Mouse (Mus musculus) ovary, postnatal 10 days (tissue): ENCODE data around the gene Sgpp1.
"Not testable (repeated sequence)": the region's sequence is repeated elsewhere in the genome, so short reads cannot be mapped to it uniquely, and the experiment has no call there.

Experiments
- DNase-seq: peaks from one replicate; pipeline ENCODE4 v3.0.0; 2022; ENCODE audit warnings: low spot score

Gene Sgpp1

DNA sequence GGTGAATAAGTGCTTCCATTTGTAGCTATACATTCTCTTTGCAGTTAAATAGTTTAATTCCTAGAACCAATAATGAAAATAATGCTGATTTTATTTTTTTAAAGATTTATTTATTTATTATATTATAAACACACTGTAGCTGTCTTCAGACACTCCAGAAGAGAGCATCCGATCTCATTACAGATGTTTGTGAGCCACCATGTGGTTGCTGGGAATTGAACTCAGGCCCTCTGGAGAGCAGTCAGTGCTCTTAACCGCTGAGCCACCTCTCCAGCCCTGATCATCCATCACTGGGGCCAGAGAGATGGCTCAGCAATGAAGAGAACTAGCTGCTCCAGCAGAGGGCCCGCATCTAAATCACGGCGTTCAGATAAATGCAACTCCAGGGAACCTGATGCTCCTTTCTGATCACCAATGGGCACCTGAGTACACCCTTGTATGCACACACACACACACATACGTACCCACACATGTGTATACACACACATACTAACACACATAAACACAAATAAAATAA is 3.5 kb downstream of the Sgpp1 start:
- DNase-seq, result no peak

- no peak for DNase-seq
Measured at GRCm38 (mm10) chr12:75731508-75731907, 4.0 kb downstream of the Sgpp1 start.

GRCm38 (mm10) chr12:75730458-75730857 is 5.1 kb downstream of the Sgpp1 start:
- no peak for DNase-seq

DNA sequence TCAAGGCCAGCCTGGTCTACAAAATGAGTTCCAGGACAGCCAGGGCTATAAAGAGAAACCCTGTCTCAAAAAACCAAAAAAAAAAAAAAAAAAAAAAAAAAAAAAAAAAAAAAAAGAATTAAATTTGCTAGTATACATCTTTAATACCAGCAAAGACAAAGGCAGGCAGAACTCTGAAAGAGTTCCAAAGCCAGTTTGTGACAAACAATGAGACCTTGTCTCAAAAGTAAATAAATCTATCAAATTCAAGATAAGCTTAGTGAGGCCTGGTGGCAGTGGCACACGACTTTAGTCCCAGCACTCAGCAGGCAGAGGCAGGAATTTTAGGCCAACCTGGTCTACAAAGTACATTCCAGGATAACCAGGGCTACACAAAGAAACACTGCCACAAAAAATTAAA is 5.7 kb downstream of the Sgpp1 start:
- DNase-seq, result no peak

- no peak for DNase-seq
Measured at GRCm38 (mm10) chr12:75727333-75728125, 8.0 kb downstream of the Sgpp1 start.

- DNase-seq, result no peak
Measured at GRCm38 (mm10) chr12:75726349-75726861, 9.1 kb downstream of the Sgpp1 start.

DNA sequence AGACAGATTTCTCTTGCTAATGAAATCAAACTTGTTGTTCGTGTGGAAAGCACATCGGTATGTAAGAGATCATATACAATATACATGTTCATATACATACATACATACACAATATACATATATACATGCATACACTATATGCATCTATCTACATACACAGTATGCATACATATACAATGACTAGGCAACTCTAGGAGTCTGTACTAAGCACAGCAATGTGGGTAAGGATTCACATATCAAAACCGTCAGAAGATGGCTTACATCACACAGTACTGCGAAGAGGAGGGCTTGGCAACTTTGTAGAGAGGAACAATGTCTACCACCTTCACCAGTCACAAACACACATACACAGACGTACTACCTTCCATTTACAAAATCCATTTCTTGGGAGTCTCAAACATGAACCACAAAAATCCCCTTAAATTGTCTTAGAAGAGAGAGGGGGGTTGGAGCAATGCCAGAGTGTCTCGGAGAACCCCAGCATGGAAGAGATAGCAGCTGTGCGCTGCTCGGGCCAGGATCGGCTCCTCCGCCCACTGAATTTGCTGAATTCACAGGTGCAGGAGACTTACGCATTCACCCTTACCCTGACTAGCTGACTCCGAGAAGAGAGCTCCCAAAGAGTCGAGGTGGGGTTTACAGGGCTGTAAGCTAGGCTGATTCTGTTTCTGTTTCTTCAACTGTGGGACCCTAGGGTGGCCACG is 10.8 kb downstream of the Sgpp1 start:
- no peak for DNase-seq

GRCm38 (mm10) chr12:75723839-75724463 is 11.6 kb downstream of the Sgpp1 start:
- DNase-seq, result no peak

DNA sequence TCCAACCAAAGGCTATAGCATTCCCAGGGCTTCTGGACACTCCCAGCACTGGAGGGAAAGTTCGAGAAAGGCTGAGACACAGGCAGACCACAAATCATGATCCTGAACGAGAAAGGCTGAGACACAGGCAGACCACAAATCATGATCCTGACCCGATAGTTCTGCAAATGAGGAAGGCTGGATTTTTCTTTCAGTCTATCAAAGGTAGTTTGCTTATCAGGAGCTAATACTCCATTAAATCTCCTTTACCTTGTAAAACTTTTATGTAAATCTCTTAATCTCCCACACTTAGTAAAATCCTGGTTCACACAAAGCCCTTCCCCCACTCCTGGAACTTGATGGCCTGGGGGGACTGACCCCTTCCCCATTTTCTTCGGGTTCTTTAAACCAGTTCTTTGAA is 13.6 kb downstream of the Sgpp1 start:
- no peak for DNase-seq

- no peak for DNase-seq
Measured at GRCm38 (mm10) chr12:75721006-75721405, 14.5 kb downstream of the Sgpp1 start.

DNA sequence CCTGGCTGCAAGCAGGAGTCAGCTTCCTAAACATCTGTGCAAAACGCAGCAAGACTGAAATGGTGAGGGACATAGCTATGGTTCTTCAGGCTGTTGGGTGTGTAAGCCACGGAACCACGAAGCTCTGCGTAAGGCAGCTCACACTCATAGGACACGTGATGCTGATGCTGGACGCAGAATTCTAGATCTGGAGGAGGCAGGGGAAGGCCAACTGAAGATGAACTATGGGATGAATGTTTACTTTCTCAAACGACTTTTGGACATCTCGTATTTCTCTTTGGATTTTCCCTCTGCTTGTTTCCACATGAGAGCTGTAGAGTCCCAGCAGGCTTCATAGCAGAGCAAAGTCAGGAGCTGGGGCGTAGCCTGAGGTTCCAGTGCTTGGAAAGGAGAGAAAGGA is 21.9 kb downstream of the Sgpp1 start:
- no peak for DNase-seq

DNA sequence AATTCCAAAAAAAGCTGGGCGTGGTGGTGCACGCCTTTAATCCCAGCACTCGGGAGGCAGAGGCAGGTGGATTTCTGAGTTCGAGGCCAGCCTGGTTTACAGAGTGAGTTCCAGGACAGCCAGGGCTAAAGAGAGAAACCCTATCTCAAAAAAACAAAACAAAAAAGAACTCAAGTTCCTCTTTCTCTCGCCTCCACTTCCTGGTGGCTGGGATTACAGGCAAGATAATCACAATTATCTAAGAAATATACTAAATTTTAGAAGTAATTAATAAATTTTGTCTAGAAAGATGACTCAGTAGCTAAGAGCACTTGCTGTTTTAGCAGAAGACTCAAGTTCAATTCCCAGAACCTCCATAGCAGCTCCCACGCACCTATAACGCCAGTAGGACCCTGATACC is 22.6 kb downstream of the Sgpp1 start:
- DNase-seq, result not testable (repeated sequence)

- no peak for DNase-seq
Measured at GRCm38 (mm10) chr12:75710596-75711376, 24.7 kb downstream of the Sgpp1 start.

DNA sequence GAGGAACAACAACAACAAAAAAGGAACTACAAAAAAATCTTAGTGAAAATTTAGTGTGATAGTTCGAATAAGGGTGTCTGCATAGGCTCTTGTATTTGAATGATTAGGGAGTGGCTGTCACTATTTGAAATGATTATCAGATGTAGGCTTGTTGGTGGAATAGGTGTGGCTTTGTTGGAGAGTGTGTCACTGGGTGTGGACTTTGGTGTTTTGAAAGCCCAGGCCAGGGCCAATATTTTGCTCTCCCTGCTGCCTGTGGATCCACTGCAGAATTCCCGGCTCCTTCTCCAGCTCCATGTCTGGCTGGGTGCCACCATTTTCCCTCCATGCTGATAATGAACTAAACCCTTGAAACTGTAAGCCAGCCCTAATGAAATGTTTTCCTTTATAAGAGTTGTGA is 26.0 kb downstream of the Sgpp1 start:
- no peak for DNase-seq

DNA sequence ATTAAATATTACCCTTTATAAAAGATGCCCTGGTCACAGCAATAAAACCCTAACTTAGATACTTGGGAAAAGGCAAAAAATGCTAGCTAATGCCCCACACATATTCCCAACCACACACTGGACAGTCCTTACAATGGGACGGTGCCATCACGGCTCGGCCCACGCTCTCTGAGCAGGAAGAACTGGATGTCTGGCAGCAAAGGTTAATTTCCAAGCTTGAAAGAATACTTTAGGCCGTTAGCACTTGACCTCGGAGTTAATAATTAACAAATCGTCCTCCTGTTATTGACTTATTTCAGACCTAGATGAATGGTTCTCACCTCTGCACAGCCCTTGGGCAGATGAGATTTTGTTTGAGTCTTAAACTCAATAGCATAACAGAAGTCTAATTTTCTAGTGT is 28.9 kb downstream of the Sgpp1 start:
- DNase-seq, result no peak

DNA sequence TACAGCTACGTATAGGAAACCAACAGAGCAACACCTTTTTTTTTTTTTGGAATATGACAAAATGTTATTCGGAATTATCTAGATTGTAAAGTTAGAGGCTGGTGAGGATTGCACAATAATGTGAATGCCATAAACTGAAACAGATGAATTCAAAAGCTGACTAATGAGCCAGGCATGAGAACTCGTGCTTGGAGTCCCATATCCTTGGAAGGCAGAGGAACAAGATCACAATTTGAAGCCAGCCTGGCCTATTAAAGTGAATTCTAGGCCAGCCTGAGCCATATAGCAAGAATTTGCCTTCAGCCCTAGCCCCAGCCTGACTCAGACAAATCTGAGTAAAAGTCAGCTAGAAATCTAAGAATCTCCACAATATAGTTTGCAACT is 32.8 kb downstream of the Sgpp1 start:
- DNase-seq, result no peak

DNA sequence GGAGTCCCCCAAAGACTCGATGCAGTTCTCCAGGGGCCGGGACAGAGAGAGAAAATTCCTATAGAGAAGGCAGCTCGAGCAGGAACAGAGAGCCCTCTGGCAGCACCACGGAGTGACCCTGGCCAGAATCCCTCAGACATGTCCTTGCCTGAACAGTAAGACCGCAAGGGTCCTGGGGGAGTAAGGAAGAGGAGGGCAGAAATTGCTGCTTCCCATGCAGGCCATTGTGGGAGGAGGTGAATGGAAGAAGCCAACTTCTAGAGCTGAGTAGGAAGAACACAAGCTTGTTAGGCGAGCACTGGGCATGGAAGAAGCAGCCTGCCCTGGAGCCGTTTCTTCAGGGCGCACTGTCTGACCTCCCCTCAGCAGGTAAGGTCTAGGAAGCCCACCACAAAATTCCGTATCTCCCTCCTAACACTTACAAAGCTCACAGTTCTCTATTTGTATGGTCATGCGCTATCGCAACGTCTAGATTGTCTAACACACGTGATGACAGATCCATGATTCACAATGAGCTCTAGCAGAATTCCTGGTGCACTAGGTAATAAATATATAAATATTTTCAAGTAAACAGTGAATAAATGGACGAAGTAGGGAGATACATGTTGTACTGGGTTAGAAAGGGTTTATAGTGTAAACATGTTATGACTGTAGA is 33.3 kb downstream of the Sgpp1 start:
- DNase-seq, result peak; percentile 10

DNA sequence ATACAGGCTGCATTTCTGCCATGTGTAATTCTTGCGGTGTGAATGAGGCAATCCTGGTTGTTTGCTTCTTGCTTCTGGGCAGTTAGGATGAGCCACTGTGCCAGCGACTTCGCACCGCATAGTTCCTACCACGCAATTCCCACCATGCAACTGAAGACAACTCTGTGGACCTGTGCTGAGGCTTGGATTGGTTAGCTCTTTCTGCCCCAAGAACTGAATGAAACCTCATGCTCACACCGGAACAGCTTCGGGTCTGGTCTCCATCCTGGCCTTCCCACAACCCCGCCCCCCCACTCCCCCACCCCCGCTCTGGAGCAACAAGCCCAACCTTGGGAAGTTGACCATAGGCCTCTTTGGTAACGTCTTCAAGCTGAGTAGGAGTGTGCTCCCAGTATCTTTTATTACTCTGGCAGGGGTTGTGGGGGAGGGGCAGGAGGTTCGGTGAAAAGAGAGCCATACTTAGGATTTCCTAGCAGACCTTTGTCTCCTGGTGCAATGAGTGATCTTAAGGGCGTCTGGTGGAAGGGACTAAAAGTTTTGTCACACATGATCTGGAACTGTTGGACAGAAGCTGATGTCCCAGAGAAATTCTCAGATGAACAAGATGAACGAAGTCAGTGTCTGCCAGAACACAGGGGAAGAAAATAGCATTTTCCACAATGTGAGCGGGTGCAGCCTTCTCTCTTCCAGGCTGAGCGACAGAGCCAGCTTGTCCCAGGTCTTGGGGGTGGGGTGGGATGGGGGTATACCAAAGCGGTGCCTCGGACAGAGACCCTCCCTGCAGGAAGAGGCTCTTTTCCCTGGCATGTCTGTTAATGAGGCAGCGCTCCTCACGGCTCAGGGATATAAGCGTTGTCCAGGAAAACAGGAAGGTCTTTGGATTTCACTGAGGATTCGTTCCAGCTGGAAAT is 34.1 kb downstream of the Sgpp1 start:
- DNase-seq, result peak; percentile 17

- DNase-seq, result no peak
Measured at GRCm38 (mm10) chr12:75698692-75699091, 36.8 kb downstream of the Sgpp1 start.

GRCm38 (mm10) chr12:75695845-75696244 is 39.7 kb downstream of the Sgpp1 start:
- not testable (repeated sequence) for DNase-seq
